Mouse (Mus musculus) common myeloid progenitor, adult 5-6 weeks (primary cell): ENCODE data around the gene Uckl1. TPM values are rescaled to one million over a fixed set of nuclear protein-coding genes. Genes with fewer than 3 reads are reported as not detected.

Experiments
- ATAC-seq: replicated peaks from 2 replicates; pipeline ENCODE4 v1.8.0; 2016; ENCODE audit warnings: low read depth, mild to moderate bottlenecking, moderate TSS enrichment, inconsistent platforms; ENCODE audit not compliant: poor library complexity, severe bottlenecking
- total RNA-seq: library from RNA; stranded (forward); fragments of 200-1000, 187-1606 nt; gene quantifications from 2 replicates; pipeline ENCODE4 v1.2.3, GENCODE M21; 2017

Uckl1 gene
- 50.7 and 75.4 TPM in 2 replicates for total RNA-seq

DNA sequence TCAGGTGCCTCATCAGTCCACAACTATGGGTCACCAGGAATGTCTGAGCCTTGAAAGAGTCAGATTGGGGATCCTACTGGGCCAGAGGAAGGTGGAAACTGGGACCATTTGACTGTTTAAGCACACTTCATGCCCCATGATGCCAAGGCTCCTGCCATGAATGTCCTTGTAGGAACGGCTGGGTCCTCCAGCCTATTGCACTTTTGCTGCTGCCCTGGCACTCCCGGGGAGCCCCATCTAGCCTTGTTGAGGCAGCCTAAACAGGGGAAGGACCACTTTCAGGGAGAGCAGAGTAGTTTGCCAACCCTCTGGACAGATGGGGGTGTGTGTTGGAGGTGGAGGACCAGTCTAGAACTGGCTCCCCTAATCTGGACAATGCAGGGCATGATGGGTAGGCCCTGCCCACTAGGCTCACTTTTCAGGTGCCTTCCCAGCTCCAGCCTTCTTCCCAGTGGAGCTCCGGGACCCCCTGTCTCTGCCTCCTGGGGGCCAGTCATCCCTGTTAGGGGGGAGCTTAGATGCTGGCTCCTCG lies at the start of gene Uckl1:
Gene Uckl1, minus strand, starts transcription at position 482 of the 532 bp plus-strand sequence.
- no peak for ATAC-seq

- ATAC-seq = no peak
Observed at GRCm38 (mm10) chr2:181632624-181633023, 47.9 kb upstream of the Uckl1 start.

GRCm38 (mm10) chr2:181628471-181628870 lies 43.8 kb upstream of the Uckl1 start:
- no peak for ATAC-seq

DNA sequence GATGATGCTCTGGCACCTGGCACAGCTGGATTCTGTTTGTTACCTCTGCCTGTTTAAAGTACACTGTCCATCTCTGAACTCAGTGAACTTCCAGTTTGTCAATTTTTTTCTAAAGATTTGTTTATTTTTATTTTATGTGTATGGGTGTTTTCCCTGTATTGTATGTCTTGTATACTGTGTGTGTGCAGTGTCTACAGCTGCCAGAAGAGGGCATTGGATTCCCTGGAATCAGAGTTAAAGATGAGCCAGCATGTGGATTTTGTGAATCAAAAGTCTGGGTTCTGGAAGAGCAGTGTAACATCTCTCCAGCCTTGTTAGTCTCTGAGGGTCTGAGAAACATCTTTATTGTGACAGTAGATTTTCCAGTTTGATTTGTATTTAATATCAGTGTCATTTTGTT lies 38.7 kb upstream of the Uckl1 start:
- peak; percentile 54; the same call in 1 of the 2 replicates for ATAC-seq

DNA sequence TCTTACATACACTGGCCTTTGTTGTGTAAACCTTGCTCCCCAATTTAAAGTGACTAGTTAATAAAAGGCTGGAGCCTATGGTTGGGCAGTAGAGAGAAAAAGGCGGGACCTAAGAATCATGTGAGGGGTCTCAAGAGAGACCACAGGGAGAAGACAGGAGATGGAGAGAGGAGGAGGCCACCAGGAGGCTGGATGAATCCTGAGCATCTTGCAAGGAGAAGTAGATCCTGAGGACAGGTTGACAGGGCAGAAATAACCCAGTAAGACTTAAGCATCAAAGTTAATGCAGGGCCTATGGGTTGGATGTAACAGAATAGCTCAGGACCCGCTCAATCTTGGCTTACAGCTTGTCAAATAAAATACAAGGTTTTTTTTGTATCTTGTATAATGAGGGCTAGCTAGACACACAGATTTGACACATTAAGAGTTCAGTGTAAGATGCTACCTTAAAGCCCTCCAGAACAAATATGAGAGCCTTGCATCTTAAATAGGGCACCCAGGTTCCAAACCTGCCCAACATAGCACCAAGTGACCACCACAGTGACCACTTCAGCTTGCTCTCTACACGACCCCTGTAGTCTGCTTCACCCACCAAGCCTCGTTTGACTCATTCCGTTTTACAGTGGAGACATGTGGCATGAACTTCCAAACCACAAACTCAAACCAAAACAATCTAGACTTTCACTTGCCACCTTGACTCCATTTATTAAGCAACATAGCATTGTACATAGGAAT lies 34.2 kb upstream of the Uckl1 start:
- ATAC-seq = no peak

DNA sequence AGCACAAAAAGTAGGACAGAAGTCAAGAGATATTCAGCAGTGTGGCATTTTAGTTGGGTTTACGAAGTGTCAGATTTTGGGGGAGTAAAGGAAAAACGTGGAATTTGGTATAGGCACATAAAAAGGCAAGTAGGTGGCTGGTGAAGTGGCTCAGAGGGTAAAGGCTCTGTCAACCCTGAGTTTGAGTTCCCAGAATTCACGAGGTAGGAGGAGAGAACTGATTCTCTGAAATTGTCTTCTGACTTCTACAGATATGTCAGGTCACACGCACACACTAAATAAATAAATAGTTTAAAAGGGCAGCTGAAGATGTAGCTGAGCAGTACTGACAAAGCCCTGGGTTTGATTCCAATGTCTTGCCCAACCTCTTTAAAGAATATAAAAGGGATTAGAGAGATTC lies 17.7 kb upstream of the Uckl1 start:
- no peak for ATAC-seq

DNA sequence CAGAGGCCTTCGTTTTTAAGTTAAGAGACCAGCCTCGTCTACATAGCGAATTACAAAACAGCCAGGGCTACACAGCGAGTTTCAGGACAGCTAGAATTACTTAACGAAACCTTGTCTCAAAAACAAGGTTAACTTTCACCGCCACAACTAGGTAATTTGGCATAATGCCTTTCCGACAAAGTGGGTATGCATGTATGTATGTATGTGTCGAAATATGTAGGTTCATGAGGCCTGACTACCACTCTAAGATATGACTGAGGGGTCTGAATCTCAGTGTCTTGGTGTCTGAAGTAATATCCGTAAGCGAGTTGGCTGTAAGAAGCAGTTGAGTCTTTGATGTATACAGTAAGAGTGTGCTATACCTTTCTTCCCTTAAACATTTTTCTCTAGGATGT lies 17.1 kb upstream of the Uckl1 start:
- no peak for ATAC-seq

- ATAC-seq = peak; percentile 83
Observed at GRCm38 (mm10) chr2:181600828-181601750, 16.4 kb upstream of the Uckl1 start.

DNA sequence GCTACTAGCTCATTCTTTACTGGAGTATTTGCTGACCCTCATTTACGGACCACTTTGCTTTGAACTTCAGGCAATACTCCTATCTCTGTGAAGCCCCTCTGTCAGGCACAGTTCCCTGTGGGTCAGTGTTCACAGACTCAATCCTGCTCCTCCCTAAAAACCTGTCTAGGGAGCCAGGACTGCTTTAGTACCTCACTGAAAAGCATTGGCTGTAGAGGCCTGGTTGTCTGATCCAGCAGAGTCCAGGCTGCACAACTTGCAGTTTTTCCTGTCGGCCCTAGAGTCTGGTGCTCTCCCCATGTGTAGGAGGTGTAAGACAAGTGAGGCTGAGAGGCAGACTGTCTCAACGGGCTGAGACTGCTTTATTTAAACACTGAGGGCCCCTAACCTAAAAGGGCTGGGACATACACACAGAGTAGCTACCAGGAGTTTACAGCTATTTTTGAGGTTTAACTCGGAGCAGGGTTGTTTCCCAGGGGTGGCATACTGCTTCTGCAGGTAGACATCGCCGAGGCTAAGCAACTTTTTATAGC lies 15.6 kb upstream of the Uckl1 start:
- no peak for ATAC-seq

DNA sequence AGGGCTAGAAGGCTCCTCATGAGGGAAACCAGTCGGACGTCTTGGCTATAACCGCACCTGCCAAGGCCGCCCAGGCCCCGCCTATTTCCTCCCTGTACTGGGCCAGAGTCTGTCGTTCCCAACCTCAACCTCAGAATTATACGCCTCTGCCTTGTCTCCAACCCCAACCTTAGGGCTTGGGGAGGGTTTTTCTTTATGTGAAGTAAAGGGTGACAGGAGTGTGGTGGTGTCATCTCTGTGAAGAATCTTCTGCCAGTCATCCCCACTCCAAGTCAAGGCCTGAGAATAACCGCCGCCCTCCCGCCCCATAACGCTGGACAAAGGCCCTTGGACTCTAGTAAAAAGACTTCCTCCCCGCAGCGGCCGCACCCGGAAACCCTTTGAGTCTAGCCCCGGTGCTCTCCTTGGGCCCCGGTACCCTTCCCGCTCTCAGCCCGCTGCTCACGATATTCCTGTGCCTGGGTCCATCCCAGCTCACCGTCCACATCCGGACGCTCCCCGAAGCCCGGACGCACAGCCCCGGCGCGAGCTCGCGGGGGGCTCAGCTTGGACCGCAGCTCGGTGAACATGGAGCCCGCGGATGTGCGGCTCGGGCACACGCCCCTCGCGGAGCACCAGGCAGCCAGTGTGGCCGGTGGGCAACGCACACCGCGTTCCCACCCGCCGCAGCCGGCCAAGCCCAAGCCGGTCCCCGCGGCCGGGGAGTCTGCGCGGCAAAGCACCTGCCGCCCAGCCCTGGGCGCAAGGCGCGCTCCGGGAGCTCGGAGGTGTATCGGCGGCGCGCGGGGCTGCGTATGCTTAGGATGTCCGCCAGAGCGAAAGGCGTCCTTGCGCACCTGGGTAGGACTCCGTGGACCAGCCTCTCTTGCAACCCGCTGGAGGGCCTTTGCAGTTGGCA lies 14.0 kb upstream of the Uckl1 start, which contains the start of gene Samd10:
Gene Samd10, minus strand, starts transcription at position 759 of the 898 bp plus-strand sequence.
- ATAC-seq = peak; percentile 34

DNA sequence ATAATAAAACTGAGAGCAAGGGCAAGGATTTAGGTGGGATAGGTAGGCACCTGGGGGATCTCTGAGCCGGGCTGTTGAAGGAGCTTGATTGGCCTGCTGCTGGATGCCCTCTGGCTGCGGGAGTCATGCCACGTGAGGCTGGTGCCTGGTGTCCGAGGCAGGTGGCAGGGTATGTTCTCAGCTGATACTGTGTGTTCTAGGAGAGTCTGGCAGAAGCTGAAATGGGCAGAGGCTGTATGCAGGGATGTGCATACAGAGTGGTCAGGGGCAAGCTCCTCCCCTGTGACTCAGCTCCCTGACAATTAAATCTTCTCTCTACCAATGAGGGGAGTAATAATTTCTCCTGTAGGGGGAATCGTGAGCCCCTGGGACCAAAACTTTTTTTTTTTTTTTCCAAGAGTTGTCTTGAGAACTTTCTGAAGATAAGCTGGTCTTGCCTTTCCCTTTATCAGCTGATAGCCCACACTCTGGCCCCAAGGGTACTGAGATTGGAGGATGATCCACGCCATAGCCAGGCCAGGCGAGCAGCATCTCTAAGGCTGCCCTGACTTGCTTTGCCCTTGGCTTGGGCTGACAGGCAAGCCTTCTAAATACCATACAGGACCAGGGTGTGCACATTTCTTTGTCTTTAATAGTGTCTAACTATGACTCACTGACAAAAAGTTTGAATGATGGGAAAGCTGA lies 12.8 kb upstream of the Uckl1 start:
- peak; percentile 37 for ATAC-seq

- no peak for ATAC-seq
Observed at GRCm38 (mm10) chr2:181596221-181596960, 11.7 kb upstream of the Uckl1 start.

DNA sequence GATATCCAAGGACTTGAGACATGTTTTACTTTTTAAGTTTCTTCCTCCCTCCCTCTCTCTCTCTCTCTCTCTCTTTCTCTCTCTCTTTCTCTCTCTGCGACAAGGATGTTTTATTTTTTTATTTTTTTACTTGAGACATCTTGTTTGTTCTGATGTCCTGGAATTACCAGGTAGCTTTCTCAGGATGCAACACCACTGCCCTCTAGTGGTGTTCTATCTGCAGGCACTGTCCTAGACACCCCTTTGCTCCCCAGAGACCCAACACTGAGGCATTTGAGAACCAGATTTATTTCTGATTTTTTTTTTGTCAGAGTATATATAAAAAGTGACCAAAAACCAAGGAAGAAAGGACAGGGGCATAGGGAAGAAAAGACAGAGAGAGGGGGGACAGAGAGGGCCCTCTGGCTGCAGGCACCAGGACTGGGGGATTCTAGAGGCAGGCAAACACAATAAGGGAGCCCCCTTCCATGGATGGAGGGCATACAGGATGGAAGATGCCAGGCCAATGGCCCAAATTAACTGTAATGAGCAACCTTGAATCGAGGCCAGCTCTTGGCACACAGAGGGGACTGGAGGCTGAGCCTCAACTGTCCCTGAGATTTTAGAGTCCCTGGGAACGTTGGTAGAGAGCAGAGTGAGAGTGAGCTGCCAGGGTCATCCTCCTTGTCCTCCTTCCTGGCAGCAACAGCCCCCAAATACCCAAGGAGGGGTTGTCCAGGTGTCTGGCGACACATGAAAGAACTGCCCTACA lies 10.4 kb upstream of the Uckl1 start:
- no peak for ATAC-seq

- no peak for ATAC-seq
Observed at GRCm38 (mm10) chr2:181593937-181594336, 9.2 kb upstream of the Uckl1 start.

- ATAC-seq = peak; percentile 42
Observed at GRCm38 (mm10) chr2:181593042-181593421, 8.3 kb upstream of the Uckl1 start.

DNA sequence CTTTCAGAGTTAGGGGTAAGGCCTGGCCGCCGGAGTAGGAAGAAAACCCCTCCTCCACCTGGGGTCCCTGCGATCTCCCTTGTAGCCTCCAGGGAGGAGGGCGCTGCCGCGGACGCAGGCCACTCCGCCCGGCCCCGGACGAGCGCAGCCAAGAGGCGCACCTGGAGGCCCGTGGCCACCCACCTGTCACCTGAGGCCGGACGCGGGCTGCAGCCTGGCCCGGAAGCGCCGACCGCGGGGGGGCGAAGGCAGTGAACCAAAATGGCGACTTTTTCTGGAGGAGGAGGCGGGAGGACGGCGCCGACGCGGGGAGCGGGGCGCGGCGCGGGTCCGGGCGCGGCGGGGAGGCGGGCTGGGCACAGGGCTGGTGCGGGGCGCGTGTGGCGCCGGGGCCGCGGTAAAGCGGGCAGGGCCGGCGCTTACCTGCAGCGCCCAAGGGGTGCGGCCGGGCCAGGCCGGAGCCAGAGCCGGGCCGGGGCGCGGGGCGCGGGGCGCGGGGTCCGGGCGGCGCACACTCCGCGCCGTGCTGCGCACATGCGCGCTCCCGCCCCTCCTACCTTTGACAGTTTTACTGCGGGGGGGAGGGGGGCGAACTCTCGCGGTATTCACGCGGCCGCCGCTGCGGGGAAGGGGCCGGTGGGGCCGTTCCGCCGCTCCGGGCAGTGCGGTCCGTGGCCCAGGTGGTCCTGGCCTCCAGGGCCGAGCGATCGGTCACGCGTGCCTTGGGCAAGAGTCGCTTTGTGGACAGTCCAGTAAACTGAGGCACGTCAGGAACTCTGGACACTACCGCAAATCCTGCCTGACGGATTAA lies 7.7 kb upstream of the Uckl1 start, which contains the start of gene Zfp512b:
Gene Zfp512b, minus strand, starts transcription at position 573 of the 811 bp plus-strand sequence.
- ATAC-seq = peak; percentile 23
